Mouse (Mus musculus) urinary bladder, postnatal 14 days (tissue): ENCODE measurements at regions not wholly inside any gene's neighbourhood (a gene's known extent, or its start where the extent isn't known, plus 50 kb on each side); places are given as distances from the start of the nearest gene placed in this dataset.
"Not testable (repeated sequence)": the region's sequence is repeated elsewhere in the genome, so short reads cannot be mapped to it uniquely, and the experiment has no call there.

Source experiments
- DNase-seq: peaks from one replicate; pipeline ENCODE4 v3.0.0; 2021; ENCODE audit warnings: low spot score

- no peak for DNase-seq
Measured at GRCm38 (mm10) chr4:4335216-4335615, 257.9 kb upstream of the Sdr16c6 start.

DNA sequence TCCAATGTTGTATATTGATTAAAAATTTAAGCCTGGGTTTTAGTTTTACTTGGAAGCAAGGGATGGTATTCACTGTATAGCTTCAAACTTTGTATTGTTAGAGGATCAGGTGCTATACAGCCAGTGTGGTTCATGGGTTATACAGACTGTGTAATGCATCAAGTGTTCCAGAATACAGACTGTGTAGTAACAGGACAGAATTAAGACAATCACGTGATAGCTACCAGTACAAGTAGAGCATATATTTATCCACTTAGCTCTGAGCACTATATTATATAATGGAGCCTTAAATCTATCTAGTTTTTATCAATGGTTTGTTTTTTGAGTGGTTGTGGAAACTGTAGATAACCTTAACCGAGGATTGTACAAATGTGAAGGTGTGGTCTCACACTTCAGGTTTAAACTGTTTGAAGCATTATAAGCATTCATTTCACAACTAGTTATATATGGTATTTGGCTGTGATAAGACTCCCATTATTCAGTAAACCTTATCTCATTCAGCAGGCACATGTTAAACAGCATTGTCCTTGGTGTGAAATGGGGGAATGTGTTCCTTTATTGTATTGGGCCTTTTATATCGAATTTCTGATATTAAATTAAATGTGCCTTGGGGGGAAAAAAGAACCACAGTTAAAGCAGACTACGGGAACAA is 256.3 kb upstream of the Sdr16c6 start:
- no peak for DNase-seq

- no peak for DNase-seq
Measured at GRCm38 (mm10) chr4:4331105-4331504, 253.8 kb upstream of the Sdr16c6 start.

GRCm38 (mm10) chr4:4315651-4316411 is 238.5 kb upstream of the Sdr16c6 start:
- DNase-seq: no peak

DNA sequence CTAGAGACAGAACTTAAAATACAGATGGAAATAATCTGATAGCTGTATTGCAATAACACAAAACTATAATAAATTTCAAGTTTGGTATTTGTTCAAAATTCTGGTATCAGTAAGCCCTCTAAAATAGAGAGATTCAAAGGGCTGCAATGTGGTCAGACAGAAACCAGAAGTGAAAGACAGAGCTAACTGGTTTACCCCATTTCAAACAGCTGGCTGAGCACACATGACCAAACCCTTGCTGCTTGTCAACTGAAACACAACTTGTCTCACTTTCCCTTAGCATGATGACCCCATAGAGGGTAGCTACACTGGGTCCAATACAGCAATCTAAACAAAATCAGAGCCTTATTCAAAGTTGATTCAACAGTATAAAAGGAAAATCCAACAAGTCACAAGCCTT is 234.2 kb upstream of the Sdr16c6 start:
- no peak for DNase-seq

DNA sequence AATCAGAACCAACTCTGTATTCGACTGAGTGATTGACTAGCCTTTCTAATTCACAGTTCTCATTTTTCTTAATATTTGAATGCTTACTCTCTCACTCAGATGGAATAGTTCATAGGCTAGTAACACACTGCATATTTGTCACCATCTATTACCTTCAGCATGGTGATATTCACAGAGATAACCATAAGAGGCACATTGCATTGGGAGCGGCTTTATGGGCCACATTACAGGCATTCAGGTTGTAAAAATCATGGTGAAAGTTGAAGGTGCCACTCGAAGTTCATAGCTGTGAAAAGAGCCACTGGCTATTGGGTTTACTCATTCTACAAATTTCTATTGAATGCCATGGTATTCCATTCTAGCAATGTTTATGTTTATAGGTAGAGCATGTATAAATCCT is 229.6 kb upstream of the Sdr16c6 start:
- no peak for DNase-seq

DNA sequence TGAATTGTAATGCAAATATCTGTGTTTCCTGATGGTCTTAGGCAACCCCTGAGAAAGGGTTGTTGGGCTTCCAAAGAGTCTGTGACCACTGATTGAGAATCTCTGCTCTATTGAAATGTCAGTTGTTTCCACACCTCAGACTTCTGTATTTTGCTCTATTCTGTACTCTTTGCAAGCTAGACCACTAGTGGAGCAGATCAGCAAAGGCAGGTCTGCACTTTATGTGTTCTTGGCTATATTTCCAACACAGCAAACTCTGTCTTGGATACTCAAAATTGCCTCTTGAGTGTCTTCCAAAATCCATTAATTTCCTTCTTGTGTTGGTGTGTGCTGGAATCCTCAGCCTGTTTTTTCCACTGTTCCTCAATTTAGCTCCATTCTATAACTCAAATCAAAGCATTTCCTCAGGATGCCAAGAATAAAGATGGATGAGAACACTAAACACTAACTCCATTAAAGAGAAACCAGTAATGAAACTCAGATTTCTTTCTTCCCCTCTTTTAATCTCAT is 228.5 kb upstream of the Sdr16c6 start:
- no peak for DNase-seq

- DNase-seq: peak; percentile 8
Measured at GRCm38 (mm10) chr4:4304666-4305065, 227.3 kb upstream of the Sdr16c6 start.

DNA sequence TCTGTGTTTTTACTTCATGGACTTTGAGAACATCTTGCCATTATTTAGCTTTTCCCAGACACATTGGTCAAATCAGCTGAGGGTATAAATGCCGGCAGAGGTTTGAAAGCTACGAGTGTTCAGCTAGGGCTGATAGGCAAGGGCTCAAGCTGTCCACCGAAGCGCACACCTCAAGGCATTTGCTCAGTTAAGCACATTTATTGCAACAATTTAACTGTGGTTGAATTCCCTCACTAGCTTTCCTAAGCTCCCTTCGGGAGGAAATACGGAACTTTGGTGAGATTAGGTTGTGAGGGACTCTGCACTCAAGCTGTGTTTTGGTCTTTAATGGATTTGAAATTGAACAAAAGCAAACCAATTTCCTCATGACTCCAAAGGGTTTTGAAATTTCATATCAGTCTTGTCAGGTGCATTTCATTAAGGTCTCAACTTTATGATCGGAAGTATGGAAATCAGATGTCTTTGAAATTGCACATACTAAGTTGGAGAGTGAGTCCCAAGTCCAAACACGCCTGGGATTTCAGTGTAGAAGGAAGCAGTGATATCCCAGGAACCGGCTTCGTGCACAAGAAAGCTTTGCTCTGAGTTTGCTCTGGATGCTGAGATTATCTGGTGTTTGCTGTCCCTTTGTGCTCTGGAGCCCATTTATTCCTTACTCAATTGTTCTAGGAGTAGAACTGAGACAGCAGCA is 223.0 kb upstream of the Sdr16c6 start:
- no peak for DNase-seq

- DNase-seq: no peak
Measured at GRCm38 (mm10) chr4:4299631-4300030, 222.3 kb upstream of the Sdr16c6 start.

DNA sequence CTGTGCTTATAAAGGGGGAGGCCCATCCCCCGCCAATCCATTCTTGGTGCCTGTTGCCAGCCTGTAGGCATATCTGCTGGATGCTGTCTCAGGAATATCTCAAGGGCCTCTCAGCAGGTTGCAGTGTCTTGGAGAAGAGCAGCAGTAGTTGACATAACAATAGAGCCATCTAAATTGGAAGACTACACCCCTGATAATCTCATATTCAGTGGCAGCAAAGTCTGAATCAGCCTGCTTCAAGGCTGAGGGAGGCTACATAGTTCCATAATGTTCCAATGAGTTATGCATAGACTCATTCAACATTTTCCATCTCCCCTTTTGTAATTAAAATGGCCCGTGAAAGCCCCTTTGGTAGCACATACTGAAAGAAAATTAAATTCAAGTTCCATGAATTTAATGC is 172.3 kb upstream of the Sdr16c6 start:
- DNase-seq: no peak

DNA sequence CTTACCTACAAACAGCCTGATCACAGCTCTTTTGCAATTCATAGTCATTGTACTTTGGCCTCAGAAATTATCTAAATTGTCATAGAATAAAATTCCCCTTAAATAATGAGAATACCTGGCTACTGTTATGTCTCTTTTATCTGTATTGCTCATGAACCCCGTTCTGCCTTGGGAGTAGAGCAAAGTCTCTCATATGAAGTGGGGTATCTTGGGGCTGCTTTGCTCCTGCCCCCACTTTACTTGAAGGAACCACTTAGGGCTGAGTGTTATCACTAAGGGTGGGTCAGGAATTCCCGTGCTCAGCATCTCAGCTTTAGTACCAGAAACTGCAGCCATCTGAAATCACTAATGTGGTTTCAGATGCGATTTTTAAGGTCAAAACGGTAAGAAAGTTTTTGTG is 170.3 kb upstream of the Sdr16c6 start:
- no peak for DNase-seq

- DNase-seq: not testable (repeated sequence)
Measured at GRCm38 (mm10) chr4:4242306-4242980, 165.1 kb upstream of the Sdr16c6 start.

DNA sequence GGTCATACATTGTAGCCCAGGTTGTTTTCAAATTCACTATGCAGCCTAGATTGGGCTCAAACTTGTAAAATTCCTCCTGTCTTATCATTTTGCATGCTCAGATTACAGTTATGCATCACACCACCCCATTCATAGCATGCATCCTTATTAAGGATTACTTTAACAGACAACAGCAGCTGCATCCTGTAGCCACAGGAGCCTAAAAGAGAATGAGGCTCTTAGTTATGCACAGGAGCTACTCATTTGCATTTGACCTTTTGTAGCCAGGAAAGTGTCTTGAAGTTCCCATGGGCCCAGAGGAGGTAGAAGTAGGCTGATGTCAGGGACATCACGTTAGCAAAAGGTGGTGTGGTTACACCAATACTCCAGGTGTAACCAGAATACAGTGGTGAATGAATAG is 148.9 kb upstream of the Sdr16c6 start:
- DNase-seq: no peak

GRCm38 (mm10) chr4:4219701-4220100 is 142.4 kb upstream of the Sdr16c6 start:
- no peak for DNase-seq

GRCm38 (mm10) chr4:4211892-4212291 is 134.6 kb upstream of the Sdr16c6 start:
- DNase-seq: no peak

DNA sequence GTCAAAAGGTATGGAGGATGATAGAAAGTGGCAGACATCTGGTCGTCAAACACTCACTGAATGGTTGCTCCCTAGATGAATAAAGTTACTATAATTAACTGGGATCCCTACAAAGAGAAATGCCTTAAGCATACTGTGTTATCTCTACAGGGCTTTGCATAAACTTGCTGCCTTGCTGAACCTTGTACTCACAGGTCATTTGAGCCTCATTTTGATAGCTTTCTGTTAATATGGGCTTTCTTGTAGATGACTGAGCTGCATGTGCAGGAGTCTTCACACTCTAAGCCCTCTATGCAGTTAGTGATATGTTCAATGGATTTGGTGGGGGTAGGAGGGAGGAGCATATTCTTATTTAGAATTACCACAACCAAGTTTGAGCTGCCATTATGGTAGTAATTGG is 127.8 kb upstream of the Sdr16c6 start:
- DNase-seq: no peak

GRCm38 (mm10) chr4:4199309-4199708 is 122.0 kb upstream of the Sdr16c6 start:
- DNase-seq: no peak

GRCm38 (mm10) chr4:4195834-4196233 is 118.5 kb upstream of the Sdr16c6 start:
- DNase-seq: no peak

DNA sequence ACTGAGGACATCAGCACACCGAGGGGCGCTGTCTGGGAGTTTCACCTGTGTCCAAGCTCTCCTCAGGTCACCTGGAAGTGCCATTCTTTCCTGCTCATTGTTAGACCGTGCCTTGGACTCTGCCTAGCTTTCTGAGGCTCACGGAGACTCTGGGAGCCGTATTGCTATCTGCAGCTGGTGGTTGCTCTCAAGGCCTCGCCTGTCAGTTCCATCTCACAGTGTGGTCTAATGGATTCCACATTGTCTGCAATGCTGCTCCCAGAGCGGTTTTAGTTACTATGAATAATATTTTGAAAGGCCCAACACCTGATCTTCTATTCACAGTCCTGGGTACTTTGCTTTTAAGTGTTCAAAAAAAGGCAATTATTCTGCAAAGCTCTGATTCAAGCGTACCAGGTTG is 117.9 kb upstream of the Sdr16c6 start:
- DNase-seq: no peak
